Mouse (Mus musculus): Measurements from ENCODE around the gene Tm9sf1. TPM values are rescaled to one million over a fixed set of nuclear protein-coding genes. Genes with fewer than 3 reads are reported as not detected.

Tm9sf1 gene
- polyA plus RNA-seq, 1 experiment from 2014 or later = 91.6 TPM

GRCm38 (mm10) chr14:55656935-55657334, 13.3 kb upstream of the Tm9sf1 start:
- no peak for DNase-seq (ENCODE audit: low spot score)
- H3K27ac ChIP-seq = peak overlapping the region; percentile 80
- WGBS = 60% methylated on average over 3 of the region's 3 CpGs
- peaks cover 12% of the 10 kb centered on the region; the same call in 1 of the 2 replicates for H3K4me1 ChIP-seq
- no peaks in the 10 kb centered on the region for H3K9me3 ChIP-seq
- H3K36me3 ChIP-seq = peaks cover 22% of the 10 kb centered on the region
- no peaks in the 10 kb centered on the region for H3K27me3 ChIP-seq (ENCODE audit: insufficient read depth, poor library complexity, severe bottlenecking)
- H3K4me3 ChIP-seq = peak overlapping the region; percentile 12; the same call in 1 of the 2 replicates

GRCm38 (mm10) chr14:55651528-55651927, 7.9 kb upstream of the Tm9sf1 start:
- Histone ChIP-seq H3K27me3 (ENCODE audit: insufficient read depth, poor library complexity, severe bottlenecking) (no peaks in the 10 kb centered on the region), H3K4me3 (no peak overlapping the region)
- WGBS = 72% methylated on average over 7 of the region's 7 CpGs

GRCm38 (mm10) chr14:55649884-55650283, 6.3 kb upstream of the Tm9sf1 start, which contains the start of gene Tssk4:
Tssk4 (plus strand) TSS chr14:55650184.
- Histone ChIP-seq H3K36me3 (peaks cover 17% of the 10 kb centered on the region), H3K27me3 (ENCODE audit: insufficient read depth, poor library complexity, severe bottlenecking) (no peaks in the 10 kb centered on the region), H3K27ac (no peak within 1 kb of the TSS), H3K4me1 (peaks cover 7% of the 10 kb centered on the region), H3K4me3 (no peak within 1 kb of the TSS), H3K9me3 (no peaks in the 10 kb centered on the region)
- WGBS = 89% methylated on average over 2 of the region's 2 CpGs
- DNase-seq (ENCODE audit: low spot score) = no peak

More at GRCm38 (mm10) chr14:55651528-55651927, 7.9 kb upstream of the Tm9sf1 start:
- no peak for DNase-seq (ENCODE audit: low spot score)
- no peak overlapping the region for H3K27ac ChIP-seq
- no peaks in the 10 kb centered on the region for H3K4me1 ChIP-seq
- H3K9me3 ChIP-seq = no peaks in the 10 kb centered on the region
- H3K36me3 ChIP-seq = peaks cover 7% of the 10 kb centered on the region

- H3K9me3 ChIP-seq = no peaks in the 10 kb centered on the region
- H3K27me3 ChIP-seq (ENCODE audit: insufficient read depth, poor library complexity, severe bottlenecking) = no peaks in the 10 kb centered on the region
- no peak for DNase-seq (ENCODE audit: low spot score)
- H3K4me1 ChIP-seq = peaks cover 20% of the 10 kb centered on the region
- H3K27ac ChIP-seq = peak overlapping the region; percentile 100
- WGBS = 33% methylated on average over 17 of the region's 17 CpGs
- H3K36me3 ChIP-seq = peaks cover 41% of the 10 kb centered on the region
- H3K4me3 ChIP-seq = peak overlapping the region; percentile 99
Measured at GRCm38 (mm10) chr14:55644261-55644888, 769 bp upstream of the Tm9sf1 start.

- Histone ChIP-seq H3K36me3 (peaks cover 58% of the 10 kb centered on the region), H3K27me3 (ENCODE audit: insufficient read depth, poor library complexity, severe bottlenecking) (no peaks in the 10 kb centered on the region), H3K4me1 (peaks cover 20% of the 10 kb centered on the region), H3K4me3 (peak overlapping the region; percentile 99), H3K27ac (peak overlapping the region; percentile 100), H3K9me3 (no peaks in the 10 kb centered on the region)
- DNase-seq (ENCODE audit: low spot score) = no peak
- WGBS = 24% methylated on average over 8 of the region's 8 CpGs
Measured at GRCm38 (mm10) chr14:55642679-55643059, 937 bp downstream of the Tm9sf1 start.

- DNase-seq (ENCODE audit: low spot score) = no peak
- H3K4me3 ChIP-seq = no peak overlapping the region
Measured at GRCm38 (mm10) chr14:55641291-55641690, 2.3 kb downstream of the Tm9sf1 start.

GRCm38 (mm10) chr14:55640816-55641215, 2.8 kb downstream of the Tm9sf1 start:
- H3K27me3 ChIP-seq (ENCODE audit: insufficient read depth, poor library complexity, severe bottlenecking) = no peaks in the 10 kb centered on the region
- H3K36me3 ChIP-seq = peaks cover 61% of the 10 kb centered on the region
- H3K27ac ChIP-seq = no peak overlapping the region
- 94% methylated on average over 14 of the region's 14 CpGs for WGBS
- peaks cover 25% of the 10 kb centered on the region for H3K4me1 ChIP-seq
- no peak overlapping the region for H3K4me3 ChIP-seq
- no peak for DNase-seq (ENCODE audit: low spot score)
- no peaks in the 10 kb centered on the region for H3K9me3 ChIP-seq

More at GRCm38 (mm10) chr14:55641291-55641690, 2.3 kb downstream of the Tm9sf1 start:
- Histone ChIP-seq H3K4me1 (peaks cover 23% of the 10 kb centered on the region), H3K36me3 (peaks cover 63% of the 10 kb centered on the region), H3K27me3 (ENCODE audit: insufficient read depth, poor library complexity, severe bottlenecking) (no peaks in the 10 kb centered on the region), H3K9me3 (no peaks in the 10 kb centered on the region), H3K27ac (no peak overlapping the region)
- 95% methylated on average over 13 of the region's 13 CpGs for WGBS

GRCm38 (mm10) chr14:55637795-55638194, 5.8 kb downstream of the Tm9sf1 start, which contains the start of gene Gm49378:
Gm49378 (minus strand) TSS chr14:55637895.
- 89% methylated on average over 9 of the region's 9 CpGs for WGBS
- peaks cover 27% of the 10 kb centered on the region for H3K4me1 ChIP-seq
- DNase-seq (ENCODE audit: low spot score) = no peak
- no peak within 1 kb of the TSS for H3K4me3 ChIP-seq
- peaks cover 74% of the 10 kb centered on the region for H3K36me3 ChIP-seq
- H3K9me3 ChIP-seq = no peaks in the 10 kb centered on the region
- H3K27ac ChIP-seq = no peak within 1 kb of the TSS
- no peaks in the 10 kb centered on the region for H3K27me3 ChIP-seq (ENCODE audit: insufficient read depth, poor library complexity, severe bottlenecking)

GRCm38 (mm10) chr14:55635523-55636007, 8.0 kb downstream of the Tm9sf1 start, which contains the start of gene Ipo4:
Ipo4 (minus strand) TSS chr14:55635957.
- H3K9me3 ChIP-seq = no peaks in the 10 kb centered on the region
- DNase-seq (ENCODE audit: low spot score) = peak; percentile 97
- H3K27me3 ChIP-seq (ENCODE audit: insufficient read depth, poor library complexity, severe bottlenecking) = no peaks in the 10 kb centered on the region
- peak within 1 kb of the TSS; percentile 88 for H3K27ac ChIP-seq
- peaks cover 84% of the 10 kb centered on the region for H3K36me3 ChIP-seq
- H3K4me3 ChIP-seq = peak within 1 kb of the TSS; percentile 84
- WGBS = 1% methylated on average over 33 of the region's 33 CpGs
- peaks cover 22% of the 10 kb centered on the region for H3K4me1 ChIP-seq

GRCm38 (mm10) chr14:55634874-55635522, 8.6 kb downstream of the Tm9sf1 start:
- H3K36me3 ChIP-seq = peaks cover 84% of the 10 kb centered on the region

GRCm38 (mm10) chr14:55629312-55629711, 14.3 kb downstream of the Tm9sf1 start:
- WGBS = 54% methylated on average over 5 of the region's 5 CpGs
- Histone ChIP-seq H3K27ac (no peak overlapping the region), H3K9me3 (no peaks in the 10 kb centered on the region), H3K27me3 (ENCODE audit: insufficient read depth, poor library complexity, severe bottlenecking) (no peaks in the 10 kb centered on the region), H3K36me3 (peaks cover 100% of the 10 kb centered on the region), H3K4me3 (no peak overlapping the region), H3K4me1 (peaks cover 6% of the 10 kb centered on the region)
- no peak for DNase-seq (ENCODE audit: low spot score)

More at GRCm38 (mm10) chr14:55634874-55635522, 8.6 kb downstream of the Tm9sf1 start:
- peaks cover 22% of the 10 kb centered on the region for H3K4me1 ChIP-seq
- WGBS = 4% methylated on average over 23 of the region's 23 CpGs
- no peak for DNase-seq (ENCODE audit: low spot score)
- no peaks in the 10 kb centered on the region for H3K9me3 ChIP-seq
- peak overlapping the region; percentile 88 for H3K27ac ChIP-seq
- H3K27me3 ChIP-seq (ENCODE audit: insufficient read depth, poor library complexity, severe bottlenecking) = no peaks in the 10 kb centered on the region
- peak overlapping the region; percentile 84 for H3K4me3 ChIP-seq

- no peak overlapping the region for H3K4me3 ChIP-seq
- peaks cover 100% of the 10 kb centered on the region for H3K36me3 ChIP-seq
- H3K27ac ChIP-seq = no peak overlapping the region
- 87% methylated on average over 27 of the region's 27 CpGs for WGBS
- H3K4me1 ChIP-seq = peaks cover 6% of the 10 kb centered on the region; the same call in 1 of the 2 replicates
- no peaks in the 10 kb centered on the region for H3K9me3 ChIP-seq
- no peak for DNase-seq (ENCODE audit: low spot score)
- no peaks in the 10 kb centered on the region for H3K27me3 ChIP-seq (ENCODE audit: insufficient read depth, poor library complexity, severe bottlenecking)
Measured at GRCm38 (mm10) chr14:55628077-55628827, 15.4 kb downstream of the Tm9sf1 start.

All from heart, embryonic 10.5 days (tissue).